Mouse (Mus musculus) neural tube, embryonic 14.5 days (tissue): ENCODE measurements around the gene Aif1. TPM values are rescaled to one million over a fixed set of nuclear protein-coding genes. Genes with fewer than 3 reads are reported as not detected.

Experiments
- ATAC-seq: fragments of 200-750 bp; cut with Nextera tagmentation; 2 replicates; pipeline ENCODE4 v1.8.0; 2017; ENCODE audit warnings: low read depth, mild to moderate bottlenecking, moderate TSS enrichment, moderate library complexity
- H3K27ac ChIP-seq: fragments of 300-500 bp; sonication (generic); 2 replicates; pipeline ENCODE4 v1.5.1; 2014; ENCODE audit warnings: low read depth, mild to moderate bottlenecking, control low read depth, low read length, moderate library complexity, mixed read lengths
- H3K27me3 ChIP-seq: fragments of 300-500 bp; sonication (generic); 2 replicates; pipeline ENCODE4 v1.6.1; 2014; ENCODE audit warnings: low read length; ENCODE audit not compliant: control insufficient read depth, insufficient read depth
- H3K36me3 ChIP-seq: fragments of 300-500 bp; sonication (generic); 2 replicates; pipeline ENCODE4 v1.6.1; 2014; ENCODE audit warnings: low read length, mixed read lengths; ENCODE audit not compliant: control insufficient read depth, insufficient read depth
- H3K4me1 ChIP-seq: fragments of 300-500 bp; sonication (generic); 2 replicates; pipeline ENCODE4 v1.6.1; 2014; ENCODE audit warnings: low read length; ENCODE audit not compliant: control insufficient read depth, insufficient read depth
- H3K4me2 ChIP-seq: fragments of 300-500 bp; sonication (generic); 2 replicates; pipeline ENCODE4 v1.6.1; 2014; ENCODE audit warnings: mild to moderate bottlenecking, low read depth, low read length, control low read depth
- H3K4me3 ChIP-seq: fragments of 300-500 bp; sonication (generic); 2 replicates; pipeline ENCODE4 v1.5.1; 2014; ENCODE audit warnings: low read depth, low read length, control low read depth, mixed read lengths
- H3K9ac ChIP-seq: fragments of 300-500 bp; sonication (generic); replicated peaks from 2 replicates; pipeline ENCODE4 v1.6.1; 2014; ENCODE audit warnings: low read depth, mild to moderate bottlenecking, control low read depth, low read length, mixed read lengths
- H3K9me3 ChIP-seq: fragments of 300-500 bp; sonication (generic); 2 replicates; pipeline ENCODE4 v1.6.1; 2016; ENCODE audit warnings: low read length; ENCODE audit not compliant: control insufficient read depth
- WGBS: fragments of 180-500 bp; shearing (Covaris S2); extraction: QIAGEN DNeasy Blood & Tissue Kit; methylation state at CpG from one replicate; pipeline ENCODE4 v1.1.7; 2014; 5-methylcytosine and 5-hydroxymethylcytosine counted together
- polyA plus RNA-seq: library from polyadenylated mRNA; unstranded; fragments of >200 nt; fragmentation: Nextera tagmentation; extraction: Ambion mirVana; gene quantifications from 2 replicates; pipeline ENCODE4 v1.2.1, GENCODE M21; 2014

The Aif1 gene
- polyA plus RNA-seq, 1 experiment from 2014 or later, result 6.7 TPM

DNA sequence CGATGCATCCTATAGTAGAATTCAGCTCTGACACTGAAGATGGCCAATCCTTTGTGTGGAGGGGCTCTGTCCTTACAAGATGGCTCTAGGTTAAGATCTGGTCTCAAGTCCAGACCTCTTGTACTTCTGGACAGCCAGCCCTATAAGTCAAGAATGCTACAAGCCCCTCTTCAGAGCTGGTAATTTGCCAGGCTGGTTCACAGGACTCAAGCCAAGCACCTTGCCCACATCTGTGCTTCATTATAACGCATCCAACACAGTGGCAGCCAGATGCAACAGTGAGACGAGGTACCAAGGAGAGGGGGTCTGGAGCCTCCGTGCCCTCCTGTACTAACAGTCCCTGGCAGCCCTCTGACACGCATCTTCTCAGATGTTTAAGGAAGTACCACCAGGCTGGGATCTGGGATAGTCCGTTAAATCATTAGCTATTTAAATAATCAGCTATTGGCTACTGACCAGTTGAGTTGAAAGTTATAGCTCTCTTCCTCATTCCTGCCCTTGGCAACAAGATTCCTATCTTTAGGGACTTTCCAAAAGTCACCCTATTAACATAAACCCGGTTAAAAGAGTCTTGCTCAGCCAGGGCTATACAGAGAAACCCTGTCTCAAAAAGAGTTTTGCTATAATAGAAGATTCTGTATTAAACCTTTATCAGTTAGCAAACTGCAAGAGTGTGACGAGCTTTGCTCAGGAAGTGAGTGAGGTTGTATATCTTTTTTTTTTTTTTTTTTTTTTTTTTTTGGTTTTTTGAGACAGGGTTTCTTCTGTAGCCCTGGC lies 1.5 kb downstream of the Aif1 start:
- WGBS, result 76% methylated on average over 8 of the region's 8 CpGs
- no peak overlapping the region for H3K9ac ChIP-seq
- H3K9me3 ChIP-seq, result no peaks in the 10 kb centered on the region; the same call in 1 of the 2 replicates
- H3K4me3 ChIP-seq, result no peak overlapping the region
- no peak overlapping the region for H3K4me2 ChIP-seq
- no peaks in the 10 kb centered on the region for H3K27me3 ChIP-seq
- H3K36me3 ChIP-seq, result no peaks in the 10 kb centered on the region
- ATAC-seq, result no peak
- no peaks in the 10 kb centered on the region for H3K4me1 ChIP-seq
- H3K27ac ChIP-seq, result no peak overlapping the region

DNA sequence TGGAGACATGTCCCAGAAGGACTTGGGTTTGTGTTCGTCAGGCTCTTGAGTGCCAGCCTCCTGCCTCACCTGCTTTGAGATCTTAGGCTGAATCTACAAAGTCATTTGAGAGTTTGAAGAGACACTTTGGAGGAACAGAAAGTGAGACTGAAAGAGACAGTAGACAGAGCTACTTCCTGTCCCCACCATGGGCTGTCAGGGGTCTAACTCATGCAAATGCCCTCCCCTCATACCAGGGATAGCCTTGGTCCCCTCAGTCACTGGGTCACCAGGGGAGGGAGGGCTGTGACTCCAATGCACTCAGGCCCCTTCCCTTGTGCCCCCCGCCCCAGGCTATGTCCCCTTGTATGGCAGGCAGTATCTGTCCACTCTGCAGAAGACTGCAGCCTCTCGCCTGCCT lies 2.5 kb downstream of the Aif1 start:
- Histone ChIP-seq H3K9ac (no peak overlapping the region), H3K4me2 (no peak overlapping the region), H3K36me3 (no peaks in the 10 kb centered on the region), H3K27ac (no peak overlapping the region), H3K4me1 (no peaks in the 10 kb centered on the region), H3K27me3 (no peaks in the 10 kb centered on the region), H3K9me3 (no peaks in the 10 kb centered on the region; the same call in 1 of the 2 replicates), H3K4me3 (no peak overlapping the region)
- no peak for ATAC-seq
- 80% methylated on average over 3 of the region's 3 CpGs for WGBS

DNA sequence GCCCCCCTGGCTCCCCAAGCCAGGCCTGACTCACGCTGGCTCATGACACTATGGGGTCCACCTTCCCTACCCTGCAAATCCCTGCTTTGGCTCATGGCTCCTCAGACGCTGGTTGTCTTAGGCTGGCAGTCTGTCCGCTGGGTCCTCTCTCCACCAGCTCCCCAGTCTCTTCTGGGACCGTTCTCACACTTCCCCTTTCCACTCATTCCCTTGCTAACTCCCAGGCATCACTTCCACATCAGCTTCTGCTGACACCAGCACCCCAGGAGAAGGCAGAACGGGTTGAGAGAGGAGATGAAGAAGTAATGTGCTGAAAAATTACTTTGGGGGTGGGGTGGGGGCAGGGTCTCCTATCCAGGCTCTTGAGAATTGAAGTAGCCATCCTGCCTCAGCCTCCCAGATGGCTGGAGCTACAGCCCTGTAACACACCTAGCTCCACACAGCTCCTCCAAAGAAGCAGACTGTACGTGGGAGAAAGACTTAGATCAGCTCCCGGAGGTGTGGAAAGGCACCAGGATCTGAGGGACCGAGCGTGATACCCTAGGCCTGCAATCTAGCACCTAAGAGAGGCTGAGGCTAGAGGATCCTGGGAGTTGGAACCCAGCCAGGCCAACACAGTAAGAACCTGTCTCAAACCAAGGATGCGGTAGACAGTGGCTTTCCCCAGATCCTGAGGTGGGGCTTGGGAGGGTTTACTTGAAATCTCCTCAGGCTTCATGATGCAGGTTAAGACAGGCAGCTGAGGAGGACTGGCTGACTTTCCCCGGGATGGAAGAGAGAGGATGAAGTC lies 3.2 kb downstream of the Aif1 start:
- no peak overlapping the region for H3K4me2 ChIP-seq
- no peak for ATAC-seq
- no peaks in the 10 kb centered on the region for H3K27me3 ChIP-seq
- 74% methylated on average over 11 of the region's 11 CpGs for WGBS
- no peak overlapping the region for H3K27ac ChIP-seq
- H3K4me1 ChIP-seq, result no peaks in the 10 kb centered on the region
- H3K9me3 ChIP-seq, result no peaks in the 10 kb centered on the region; the same call in 1 of the 2 replicates
- H3K36me3 ChIP-seq, result no peaks in the 10 kb centered on the region
- no peak overlapping the region for H3K4me3 ChIP-seq
- H3K9ac ChIP-seq, result no peak overlapping the region

DNA sequence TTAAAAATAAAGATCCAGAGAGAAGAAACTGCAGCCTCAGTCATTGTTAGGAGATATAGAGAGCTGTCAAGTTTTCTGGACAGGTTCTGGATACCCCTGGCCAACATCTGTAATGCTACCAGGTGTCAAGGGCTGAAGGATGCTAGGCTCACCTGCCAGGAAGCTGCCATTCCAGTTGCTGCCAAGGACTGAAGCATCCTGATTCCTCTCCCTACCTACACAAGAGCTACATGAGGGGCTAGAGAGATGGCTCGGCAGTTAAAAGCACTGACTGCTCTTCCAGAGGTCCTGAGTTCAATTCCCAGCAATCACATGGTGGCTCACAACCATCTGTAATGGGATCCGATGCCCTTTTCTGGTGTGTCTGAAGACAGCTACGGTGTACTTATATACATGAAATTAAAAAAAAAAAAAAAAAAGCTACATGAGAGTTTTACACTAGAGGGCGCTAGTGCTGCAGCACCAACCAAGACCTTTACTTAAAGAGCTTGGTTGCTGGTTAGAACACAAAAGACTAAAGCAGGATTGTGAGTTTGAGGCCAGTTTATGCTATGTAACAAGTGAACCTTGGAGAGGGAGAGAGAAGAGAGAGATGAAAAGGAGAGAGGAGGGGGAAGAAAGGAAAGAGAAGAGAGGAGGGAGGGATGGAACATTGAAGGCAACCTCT lies 7.2 kb downstream of the Aif1 start:
- Histone ChIP-seq H3K36me3 (no peaks in the 10 kb centered on the region), H3K9ac (no peak overlapping the region), H3K4me3 (no peak overlapping the region), H3K9me3 (no peaks in the 10 kb centered on the region), H3K27me3 (no peaks in the 10 kb centered on the region), H3K4me1 (peaks cover 9% of the 10 kb centered on the region; the same call in 1 of the 2 replicates), H3K27ac (no peak overlapping the region), H3K4me2 (no peak overlapping the region)
- 25% methylated on average over 4 of the region's 4 CpGs for WGBS
- no peak for ATAC-seq

DNA sequence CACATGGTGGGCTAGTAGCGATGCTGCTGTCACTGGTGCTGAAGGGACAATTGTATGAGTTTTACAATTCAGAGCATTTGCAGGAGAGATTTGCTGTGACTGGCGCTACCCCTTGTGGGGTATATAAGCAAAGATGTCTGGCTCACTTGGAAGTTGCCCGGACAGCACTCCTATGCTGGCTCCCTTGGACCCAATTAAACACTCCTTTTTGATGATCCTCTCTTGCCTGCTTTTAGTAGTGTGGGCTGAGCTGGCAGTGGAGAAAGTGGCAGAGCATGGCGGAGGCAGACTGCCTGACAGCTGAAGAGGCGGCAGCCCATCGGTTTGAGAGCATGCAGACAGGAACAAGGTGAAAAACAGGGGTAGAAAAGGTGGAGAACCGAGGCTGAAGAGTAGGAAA lies 8.1 kb downstream of the Aif1 start:
- Histone ChIP-seq H3K9me3 (no peaks in the 10 kb centered on the region), H3K27me3 (no peaks in the 10 kb centered on the region), H3K9ac (no peak overlapping the region), H3K4me2 (no peak overlapping the region), H3K27ac (no peak overlapping the region), H3K36me3 (no peaks in the 10 kb centered on the region), H3K4me3 (no peak overlapping the region), H3K4me1 (peaks cover 14% of the 10 kb centered on the region)
- no peak for ATAC-seq
- WGBS, result 88% methylated on average over 7 of the region's 7 CpGs

DNA sequence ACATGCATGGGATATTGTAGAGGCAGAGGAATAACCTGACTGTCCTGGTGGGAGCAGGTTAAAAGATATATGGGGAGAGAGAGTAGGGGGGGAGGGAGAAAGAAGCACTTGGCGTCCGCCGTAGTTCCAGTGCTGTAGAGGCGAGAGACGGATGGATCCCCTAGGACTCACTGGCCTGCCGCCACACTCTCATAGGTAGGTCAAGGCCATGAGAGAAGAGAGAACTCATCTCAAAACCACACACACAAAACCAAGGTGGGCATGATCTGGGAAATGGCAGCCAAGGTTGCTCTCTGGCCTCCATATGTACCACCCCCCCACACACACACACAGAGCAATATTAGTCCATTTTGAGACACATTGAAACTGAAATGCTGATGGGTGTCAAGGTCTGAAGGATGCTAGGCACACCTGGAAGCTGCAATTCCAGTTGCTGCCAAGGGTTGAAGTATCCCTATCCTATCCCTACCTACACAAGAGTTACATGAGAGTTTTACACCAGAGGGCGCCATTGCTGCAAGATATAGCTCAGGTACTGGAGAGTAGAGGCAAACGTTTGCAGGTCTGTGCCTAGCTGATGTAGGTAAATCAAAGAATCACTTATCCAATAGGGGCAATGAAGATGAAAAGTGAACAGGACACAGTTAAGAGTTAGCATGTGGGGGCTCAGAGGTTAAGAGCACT lies 9.4 kb downstream of the Aif1 start:
- Histone ChIP-seq H3K27ac (peak overlapping the region; percentile 88), H3K9me3 (no peaks in the 10 kb centered on the region), H3K27me3 (no peaks in the 10 kb centered on the region), H3K4me2 (peak overlapping the region; percentile 71), H3K4me3 (peak overlapping the region; percentile 89; the same call in 1 of the 2 replicates), H3K4me1 (peaks cover 26% of the 10 kb centered on the region), H3K9ac (peak overlapping the region; percentile 54), H3K36me3 (peaks cover 5% of the 10 kb centered on the region; the same call in 1 of the 2 replicates)
- ATAC-seq, result peak; percentile 6; the same call in 1 of the 2 replicates
- 48% methylated on average over 8 of the region's 8 CpGs for WGBS

DNA sequence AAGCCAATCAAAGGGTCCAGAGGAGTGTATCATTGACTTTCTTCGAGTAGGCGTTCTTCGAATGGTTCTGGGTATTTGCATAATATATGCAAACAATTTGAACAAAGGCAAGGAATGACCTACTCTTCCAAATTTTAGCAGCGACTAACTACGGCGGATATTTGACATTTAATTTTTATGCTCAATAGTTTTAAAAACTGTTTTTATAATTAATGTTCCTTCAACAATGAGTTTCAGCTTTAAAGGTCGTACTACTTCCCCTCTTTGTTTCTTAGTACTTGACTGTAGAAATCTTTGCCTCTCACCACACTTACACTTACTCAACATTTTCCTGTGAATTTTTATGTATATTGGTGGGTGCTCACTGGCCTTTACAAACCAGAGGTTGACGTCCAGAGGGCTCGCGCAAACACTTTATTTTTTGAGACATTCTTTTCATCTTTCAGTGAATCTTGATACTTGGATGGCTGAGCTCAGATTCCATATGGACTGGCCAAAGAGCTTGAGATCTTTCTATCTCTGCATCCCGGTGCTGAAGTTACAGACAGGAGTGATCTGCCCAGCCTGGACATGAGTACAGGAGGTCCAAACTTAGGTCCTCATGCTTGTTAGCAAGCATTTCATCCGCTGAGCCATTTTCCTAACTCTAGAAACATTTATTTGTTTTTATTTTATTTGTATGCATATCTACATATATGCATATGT lies 10.3 kb downstream of the Aif1 start:
- Histone ChIP-seq H3K4me3 (peak overlapping the region; percentile 89), H3K4me2 (peak overlapping the region; percentile 71), H3K27ac (peak overlapping the region; percentile 88), H3K4me1 (peaks cover 26% of the 10 kb centered on the region), H3K36me3 (peaks cover 14% of the 10 kb centered on the region; the same call in 1 of the 2 replicates), H3K9ac (peak overlapping the region; percentile 54), H3K27me3 (no peaks in the 10 kb centered on the region), H3K9me3 (no peaks in the 10 kb centered on the region)
- ATAC-seq, result peak; percentile 83
- 23% methylated on average over 12 of the region's 12 CpGs for WGBS
